Mouse (Mus musculus) neural tube, embryonic 13.5 days (tissue): ENCODE measurements at regions not wholly inside any gene's neighbourhood (a gene's known extent, or its start where the extent isn't known, plus 50 kb on each side); places are given as distances from the start of the nearest gene placed in this dataset.
A peak's percentile ranks its signal among the peaks of the same experiment; 100 is the strongest.

Experiments
- ATAC-seq: fragments of 200-750 bp; cut with Nextera tagmentation; 2 replicates; pipeline ENCODE4 v1.8.0; 2017; ENCODE audit warnings: low read depth, mild to moderate bottlenecking, moderate TSS enrichment, moderate library complexity
- H3K27ac ChIP-seq: fragments of 300-500 bp; sonication (generic); replicated peaks from 2 replicates; pipeline ENCODE4 v1.5.1; 2015; ENCODE audit warnings: moderate library complexity, mild to moderate bottlenecking, inconsistent platforms
- H3K27me3 ChIP-seq: fragments of 300-500 bp; sonication (generic); 2 replicates; pipeline ENCODE4 v1.6.1; 2015; ENCODE audit warnings: mild to moderate bottlenecking, inconsistent platforms
- H3K36me3 ChIP-seq: fragments of 300-500 bp; sonication (generic); 2 replicates; pipeline ENCODE4 v1.6.1; 2015; ENCODE audit warnings: mild to moderate bottlenecking, inconsistent platforms
- H3K4me1 ChIP-seq: fragments of 300-500 bp; sonication (generic); replicated peaks from 2 replicates; pipeline ENCODE4 v1.6.1; 2015; ENCODE audit warnings: inconsistent platforms
- H3K4me2 ChIP-seq: fragments of 300-500 bp; sonication (generic); 2 replicates; pipeline ENCODE4 v1.6.1; 2015; ENCODE audit warnings: inconsistent platforms, mild to moderate bottlenecking, moderate library complexity
- H3K4me3 ChIP-seq: fragments of 300-500 bp; sonication (generic); 2 replicates; pipeline ENCODE4 v1.5.1; 2015; ENCODE audit warnings: mild to moderate bottlenecking, inconsistent platforms
- H3K9ac ChIP-seq: fragments of 300-500 bp; sonication (generic); 2 replicates; pipeline ENCODE4 v1.6.1; 2015; ENCODE audit warnings: moderate library complexity, mild to moderate bottlenecking, inconsistent platforms
- H3K9me3 ChIP-seq: fragments of 300-500 bp; sonication (generic); 2 replicates; pipeline ENCODE4 v1.6.1; 2016; ENCODE audit warnings: inconsistent platforms
- WGBS: fragments of 180-500 bp; shearing (Covaris S2); methylation state at CpG from one replicate; pipeline ENCODE4 v1.1.7; 2015; 5-methylcytosine and 5-hydroxymethylcytosine counted together

DNA sequence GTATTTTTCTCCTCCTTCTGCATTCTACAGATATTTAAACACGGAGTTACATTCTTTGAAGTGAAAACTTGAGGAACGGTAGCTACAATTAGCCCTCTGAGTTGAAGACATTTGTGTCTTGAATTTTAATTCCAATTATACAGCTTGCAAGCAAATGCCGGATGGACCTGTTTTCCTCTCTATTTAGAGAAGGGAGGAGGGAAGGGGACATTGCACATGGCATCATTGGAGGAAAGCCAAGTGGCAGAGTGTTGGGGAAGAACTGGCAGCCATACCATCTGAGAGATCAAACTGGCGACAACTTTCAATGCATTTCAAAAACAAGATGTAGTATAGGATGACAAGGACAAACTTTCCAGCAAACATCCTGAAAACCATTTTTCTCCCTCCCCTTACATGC lies 493.4 kb downstream of the Cenpc1 start:
- ATAC-seq: 0 out of 2 replicates have a peak, but pooled peaks have one; percentile 32
- Histone ChIP-seq H3K9ac (no peak overlapping the region), H3K4me3 (no peak overlapping the region), H3K4me2 (no peak overlapping the region), H3K27me3 (no peaks in the 10 kb centered on the region), H3K9me3 (no peaks in the 10 kb centered on the region), H3K36me3 (no peaks in the 10 kb centered on the region), H3K27ac (no peak overlapping the region), H3K4me1 (no peaks in the 10 kb centered on the region)
- 64% methylated on average over 4 of the region's 4 CpGs for WGBS

DNA sequence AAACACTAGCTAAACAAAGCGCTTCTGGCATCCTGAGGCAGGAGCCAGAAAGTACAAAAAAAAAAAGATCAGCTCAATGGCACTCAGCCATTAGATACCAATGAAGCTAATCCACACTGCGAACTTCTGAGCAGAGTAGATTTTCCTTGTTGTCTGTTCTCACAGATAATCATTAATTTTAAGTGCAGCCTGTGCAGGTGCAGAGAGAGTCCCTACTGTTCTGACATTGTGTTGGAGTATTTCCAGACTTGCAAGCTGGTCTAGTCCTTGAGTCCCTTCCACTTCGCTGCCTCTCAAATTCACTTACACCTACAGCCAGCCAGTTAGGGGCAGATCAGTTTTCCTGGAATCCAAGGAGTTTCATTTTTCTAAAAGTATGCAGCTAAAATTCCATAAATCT lies 494.0 kb downstream of the Cenpc1 start:
- H3K4me2 ChIP-seq: no peak overlapping the region
- peak; percentile 56; the same call in 1 of the 2 replicates for ATAC-seq
- no peaks in the 10 kb centered on the region for H3K27me3 ChIP-seq
- no peak overlapping the region for H3K27ac ChIP-seq
- no peak overlapping the region for H3K9ac ChIP-seq
- 72% methylated on average over 3 of the region's 3 CpGs for WGBS
- no peaks in the 10 kb centered on the region for H3K4me1 ChIP-seq
- no peak overlapping the region for H3K4me3 ChIP-seq
- no peaks in the 10 kb centered on the region for H3K36me3 ChIP-seq
- no peaks in the 10 kb centered on the region for H3K9me3 ChIP-seq

- Histone ChIP-seq H3K27ac (no peak overlapping the region), H3K27me3 (no peaks in the 10 kb centered on the region), H3K4me2 (no peak overlapping the region), H3K4me3 (no peak overlapping the region), H3K9ac (no peak overlapping the region), H3K4me1 (no peaks in the 10 kb centered on the region), H3K36me3 (no peaks in the 10 kb centered on the region), H3K9me3 (no peaks in the 10 kb centered on the region)
- ATAC-seq: no peak
- 64% methylated on average over 1 of the region's 1 CpGs for WGBS
Measured at GRCm38 (mm10) chr5:85536329-85536728, 529.1 kb downstream of the Cenpc1 start.

DNA sequence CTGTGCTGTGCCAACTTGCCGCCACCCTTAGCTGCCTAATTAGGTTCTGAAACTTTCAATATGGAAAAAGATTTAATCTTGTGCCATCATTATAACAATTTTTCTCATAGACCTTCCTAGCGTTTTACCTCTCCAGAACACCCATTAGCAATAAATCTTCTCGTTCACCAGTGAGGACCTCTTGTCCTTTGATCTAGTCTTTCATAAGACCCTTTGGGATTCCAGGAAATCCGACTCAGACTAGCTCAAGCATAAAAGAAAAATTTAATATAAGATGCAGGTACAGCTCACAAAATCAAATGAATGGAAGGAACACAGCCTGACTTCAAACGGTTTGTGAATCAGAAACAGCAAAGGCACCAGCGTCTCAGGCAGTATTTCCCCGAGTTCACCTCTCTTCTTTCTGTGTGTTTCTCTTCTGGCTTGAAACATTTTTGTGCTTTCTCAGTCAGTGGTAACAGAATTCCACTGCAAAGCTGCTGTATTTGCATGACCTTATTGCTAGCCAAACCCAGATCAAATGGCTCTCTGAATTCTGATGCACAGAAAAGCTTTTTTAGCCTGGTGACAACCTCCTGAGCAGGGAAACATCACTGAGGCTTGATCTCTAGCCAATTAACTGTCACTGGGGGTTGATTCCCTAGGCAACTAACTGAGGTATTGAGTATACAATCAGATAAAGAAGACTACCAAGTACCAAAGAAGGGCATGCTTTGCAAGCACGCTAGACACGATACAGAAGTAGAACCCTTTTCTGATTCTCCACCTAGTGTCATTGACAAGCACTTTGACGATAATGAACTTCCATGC lies 539.8 kb downstream of the Cenpc1 start:
- no peaks in the 10 kb centered on the region for H3K9me3 ChIP-seq
- H3K9ac ChIP-seq: no peak overlapping the region
- no peak overlapping the region for H3K27ac ChIP-seq
- ATAC-seq: no peak
- 83% methylated on average over 10 of the region's 10 CpGs for WGBS
- H3K27me3 ChIP-seq: no peaks in the 10 kb centered on the region
- H3K4me1 ChIP-seq: no peaks in the 10 kb centered on the region
- H3K4me2 ChIP-seq: no peak overlapping the region
- H3K36me3 ChIP-seq: no peaks in the 10 kb centered on the region
- H3K4me3 ChIP-seq: no peak overlapping the region

DNA sequence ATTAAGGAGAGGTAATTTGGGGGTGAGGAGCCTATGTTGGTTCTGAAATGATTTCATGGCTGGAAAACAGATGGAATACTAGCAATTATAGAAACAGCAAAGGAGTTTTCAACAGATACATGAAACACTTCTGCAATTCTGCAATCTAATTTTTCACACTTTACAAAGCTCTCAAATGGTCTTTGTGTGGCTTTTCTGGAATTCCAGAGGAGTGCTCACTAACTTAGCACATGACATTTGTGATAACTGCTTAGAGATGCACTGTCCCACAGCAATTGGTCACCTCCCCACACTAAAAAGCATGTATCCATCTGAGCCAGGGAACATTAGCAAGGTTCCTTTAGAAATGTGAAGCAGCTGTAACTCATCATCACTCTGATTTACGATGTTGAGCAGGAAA lies 560.1 kb downstream of the Cenpc1 start:
- H3K9ac ChIP-seq: no peak overlapping the region
- no peak overlapping the region for H3K4me3 ChIP-seq
- no peak overlapping the region for H3K4me2 ChIP-seq
- WGBS: 86% methylated on average over 1 of the region's 1 CpGs
- no peaks in the 10 kb centered on the region for H3K27me3 ChIP-seq
- no peaks in the 10 kb centered on the region for H3K9me3 ChIP-seq
- no peaks in the 10 kb centered on the region for H3K4me1 ChIP-seq
- H3K36me3 ChIP-seq: no peaks in the 10 kb centered on the region
- H3K27ac ChIP-seq: no peak overlapping the region
- no peak for ATAC-seq

GRCm38 (mm10) chr5:85497261-85497660 lies 568.1 kb downstream of the Cenpc1 start:
- H3K27ac ChIP-seq: no peak overlapping the region
- H3K9me3 ChIP-seq: no peaks in the 10 kb centered on the region
- H3K27me3 ChIP-seq: no peaks in the 10 kb centered on the region
- ATAC-seq: no peak
- WGBS: 65% methylated on average over 2 of the region's 2 CpGs
- no peak overlapping the region for H3K9ac ChIP-seq
- H3K36me3 ChIP-seq: no peaks in the 10 kb centered on the region
- H3K4me1 ChIP-seq: no peaks in the 10 kb centered on the region
- H3K4me3 ChIP-seq: no peak overlapping the region
- H3K4me2 ChIP-seq: no peak overlapping the region

DNA sequence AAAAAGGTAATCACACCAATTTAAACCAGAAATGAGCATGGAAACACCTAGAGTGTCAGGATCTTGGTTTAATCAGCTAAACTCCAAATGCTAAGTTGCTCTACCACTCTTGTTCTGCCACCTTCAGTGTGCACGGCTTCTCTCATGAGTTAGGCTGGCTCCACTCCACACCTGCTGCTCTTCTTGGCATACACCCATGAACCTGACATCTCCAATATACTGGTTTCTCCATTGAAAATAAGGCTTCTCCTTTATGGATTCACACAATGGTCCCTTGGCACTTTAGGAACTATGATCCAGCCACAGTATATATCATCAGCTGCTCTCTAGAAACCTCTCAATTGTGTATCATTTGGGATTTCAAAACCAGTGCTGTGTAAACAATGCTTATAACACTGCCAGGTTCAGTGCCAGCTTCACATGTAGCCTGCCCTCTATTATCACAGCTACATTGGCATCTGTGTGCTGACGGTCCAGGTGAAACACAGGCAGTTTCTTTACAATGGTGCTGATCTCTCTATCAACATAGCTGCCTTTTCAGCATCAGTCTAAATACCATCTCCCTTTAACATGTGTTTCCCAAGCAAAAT lies 579.6 kb downstream of the Cenpc1 start:
- no peaks in the 10 kb centered on the region for H3K4me1 ChIP-seq
- H3K27me3 ChIP-seq: no peaks in the 10 kb centered on the region
- H3K36me3 ChIP-seq: no peaks in the 10 kb centered on the region
- ATAC-seq: no peak
- WGBS: 89% methylated on average over 2 of the region's 2 CpGs
- H3K9me3 ChIP-seq: no peaks in the 10 kb centered on the region
- no peak overlapping the region for H3K4me3 ChIP-seq
- no peak overlapping the region for H3K4me2 ChIP-seq
- no peak overlapping the region for H3K9ac ChIP-seq
- H3K27ac ChIP-seq: no peak overlapping the region

- Histone ChIP-seq H3K4me1 (no peaks in the 10 kb centered on the region), H3K9ac (no peak overlapping the region), H3K27me3 (no peaks in the 10 kb centered on the region), H3K9me3 (no peaks in the 10 kb centered on the region), H3K36me3 (no peaks in the 10 kb centered on the region), H3K4me3 (no peak overlapping the region), H3K4me2 (no peak overlapping the region), H3K27ac (no peak overlapping the region)
- no peak for ATAC-seq
Measured at GRCm38 (mm10) chr5:85485157-85485556, 580.2 kb downstream of the Cenpc1 start.

DNA sequence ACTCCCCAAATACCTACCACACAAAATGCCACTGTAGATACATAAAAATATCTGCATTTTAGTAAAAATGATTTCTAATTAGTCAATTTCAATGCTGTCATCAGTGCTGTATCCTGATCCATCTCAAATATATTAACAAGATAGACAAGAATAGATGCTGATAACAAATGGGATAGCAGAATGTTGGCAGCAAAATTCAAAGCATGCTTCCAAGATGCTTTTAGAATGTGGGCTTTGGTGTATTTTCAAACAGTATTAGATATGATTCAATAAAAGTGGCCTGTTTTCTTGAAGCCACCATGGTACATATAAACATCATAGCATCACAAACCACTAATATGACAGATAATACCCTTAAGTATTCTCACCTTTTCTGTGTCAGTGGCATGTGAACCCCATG lies 597.6 kb downstream of the Cenpc1 start:
- H3K27me3 ChIP-seq: no peaks in the 10 kb centered on the region
- H3K36me3 ChIP-seq: no peaks in the 10 kb centered on the region
- H3K4me3 ChIP-seq: no peak overlapping the region
- H3K9ac ChIP-seq: no peak overlapping the region
- H3K9me3 ChIP-seq: no peaks in the 10 kb centered on the region
- no peak overlapping the region for H3K27ac ChIP-seq
- no peak overlapping the region for H3K4me2 ChIP-seq
- ATAC-seq: no peak
- no peaks in the 10 kb centered on the region for H3K4me1 ChIP-seq

DNA sequence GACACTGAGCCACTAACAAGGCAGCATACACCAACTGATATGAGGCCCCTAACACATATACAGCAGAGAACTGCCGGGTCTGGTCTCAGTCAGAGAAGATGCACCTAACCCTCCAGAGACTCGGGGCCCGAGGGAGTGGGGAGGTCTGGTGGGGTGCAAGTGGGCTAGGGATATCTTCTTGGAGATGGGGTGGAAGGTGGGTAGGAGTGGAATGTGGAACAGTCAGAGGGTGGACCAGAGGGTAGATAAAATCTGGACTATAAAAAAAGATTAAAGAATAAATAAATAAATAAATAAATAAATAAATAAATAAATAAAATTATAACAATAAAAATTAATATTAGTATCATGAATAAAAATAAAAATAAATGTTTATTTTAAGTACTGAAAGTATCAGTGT lies 598.2 kb downstream of the Cenpc1 start:
- 92% methylated on average over 3 of the region's 3 CpGs for WGBS

More for the DNA sequence above, 598.2 kb downstream of the Cenpc1 start:
- no peaks in the 10 kb centered on the region for H3K4me1 ChIP-seq
- no peak for ATAC-seq
- no peak overlapping the region for H3K9ac ChIP-seq
- H3K27ac ChIP-seq: no peak overlapping the region
- H3K4me3 ChIP-seq: no peak overlapping the region
- H3K27me3 ChIP-seq: no peaks in the 10 kb centered on the region
- H3K4me2 ChIP-seq: no peak overlapping the region
- no peaks in the 10 kb centered on the region for H3K9me3 ChIP-seq
- no peaks in the 10 kb centered on the region for H3K36me3 ChIP-seq
